Comparison of ENCODE assay signal across 11 mouse cellular contexts in the genomic region with DNA sequence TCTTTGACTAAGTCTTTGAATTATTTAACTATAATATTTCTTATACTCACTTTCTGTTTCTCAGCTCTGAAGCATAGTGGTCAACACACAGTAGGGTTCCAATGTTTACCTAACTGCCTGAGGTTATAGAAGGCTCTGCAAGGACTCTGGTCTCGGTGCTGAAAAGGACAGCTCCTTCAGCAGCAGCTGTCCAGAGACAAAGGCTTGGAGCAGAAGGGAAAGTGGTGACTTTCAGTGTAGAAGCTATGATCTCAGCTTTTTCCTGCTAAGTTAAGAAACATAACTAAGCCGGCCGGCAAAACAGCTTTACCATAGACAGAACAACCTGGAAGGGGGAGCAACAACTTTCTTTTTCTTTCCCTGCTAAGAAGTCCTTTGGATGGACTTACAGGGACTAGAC. TPM values are rescaled to one million over a fixed set of nuclear protein-coding genes. Genes with fewer than 3 reads are reported as not detected.
A peak's percentile ranks its signal among the peaks of the same experiment; 100 is the strongest.
DNase-seq lines count a peak whose midpoint lies in the region; ATAC-seq and TF ChIP-seq lines count a peak whose summit lies in the region.
"Had no signal": no experiment of that assay in that cellular context is flagged by ENCODE, and none has a peak within 500 bp of the region (broad histone marks: within the 10 kb centered on the region; RNA-seq: fewer than 3 reads in every experiment).

No protein-coding gene starts in this region.

- peak; percentile 5 to 48 for DNase-seq in kidney, postnatal 36 days
- peak; percentile 54 for DNase-seq in MEL (ENCODE audit: low read depth, low spot score)
- DNase-seq in ZHBTc4 (ENCODE audit: low read depth, low spot score) = peak; percentile 57
- peak; percentile 73 for DNase-seq in limb, embryonic 14.5 days (ENCODE audit: low spot score)
- no peak for DNase-seq in layer of hippocampus, postnatal 10 days (ENCODE audit: low spot score in 2 of 2)
- no peak for DNase-seq in cerebellum, postnatal 14 days
- DNase-seq: gastrocnemius, adult 2 months had no signal

- H3K4me1 ChIP-seq in kidney, embryonic 15.5 days = peaks cover 13% of the 10 kb centered on the region
- no peaks in the 10 kb centered on the region for H3K4me1 ChIP-seq in MEL (ENCODE audit: control insufficient read depth in 1 of 2, insufficient read depth in 2 of 2, low read length in 2 of 2)
- H3K4me1 ChIP-seq in limb, embryonic 14.5 days (ENCODE audit: control insufficient read depth, insufficient read depth, low read length) = peaks cover 4% of the 10 kb centered on the region; the same call in 1 of the 2 replicates

- no peak for TF ChIP-seq EP300 in MEL (IDR thresholded peaks at IDR 0.05; ENCODE audit: low read depth in 1 of 2, low read length in 2 of 2)

- no peak overlapping the region for H3K4me2 ChIP-seq in kidney, embryonic 15.5 days
- no peak overlapping the region for H3K4me2 ChIP-seq in limb, embryonic 14.5 days (replicated peaks; ENCODE audit: low read depth, low read length, severe bottlenecking)
- H3K4me2 ChIP-seq: hindbrain, embryonic 14.5 days; neural tube, embryonic 12.5 days had no signal

- H3K9me3 ChIP-seq in kidney, embryonic 15.5 days (replicated peaks) = no peaks in the 10 kb centered on the region
- no peaks in the 10 kb centered on the region for H3K9me3 ChIP-seq in MEL (replicated peaks; ENCODE audit: insufficient read depth, low read length)
- no peaks in the 10 kb centered on the region for H3K9me3 ChIP-seq in limb, embryonic 14.5 days (ENCODE audit: control insufficient read depth, low read length)
- H3K9me3 ChIP-seq: neural tube, embryonic 12.5 days had no signal

- peaks cover 31% of the 10 kb centered on the region for H3K27me3 ChIP-seq in kidney, embryonic 15.5 days
- peaks cover 0 to 7% of the 10 kb centered on the region in 2 experiments for H3K27me3 ChIP-seq in MEL (ENCODE audit: control insufficient read depth in 1 of 2, insufficient read depth in 2 of 2, low read length in 2 of 2)
- H3K27me3 ChIP-seq in limb, embryonic 14.5 days (ENCODE audit: control insufficient read depth, insufficient read depth, low read length) = peaks cover 20% of the 10 kb centered on the region

- TF ChIP-seq POLR2A in MEL (IDR thresholded peaks at IDR 0.05; ENCODE audit: control insufficient read depth in 1 of 2, insufficient read depth in 1 of 2, low read depth in 1 of 2, low read length in 2 of 2, poor library complexity in 1 of 2) = no peak
- TF ChIP-seq POLR2A in limb, embryonic 14.5 days (IDR thresholded peaks at IDR 0.05; ENCODE audit: borderline replicate concordance, extremely low read depth, insufficient read depth, insufficient read length) = no peak

- TF ChIP-seq RAD21 in MEL (IDR thresholded peaks at IDR 0.05; ENCODE audit: low read depth, low read length) = no peak

- no peak overlapping the region for H3K27ac ChIP-seq in kidney, embryonic 15.5 days
- H3K27ac ChIP-seq in MEL (ENCODE audit: control insufficient read depth, low read depth, low read length) = no peak overlapping the region
- no peak overlapping the region for H3K27ac ChIP-seq in limb, embryonic 14.5 days (replicated peaks; ENCODE audit: low read depth, low read length)
- H3K27ac ChIP-seq: gastrocnemius, adult 2 months; hindbrain, embryonic 14.5 days; neural tube, embryonic 12.5 days had no signal

- H3K4me3 ChIP-seq in kidney, embryonic 15.5 days (replicated peaks) = no peak overlapping the region
- no peak overlapping the region for H3K4me3 ChIP-seq in MEL (ENCODE audit: control insufficient read depth in 1 of 2, insufficient read depth in 1 of 2, low read depth in 2 of 2, low read length in 2 of 2)
- H3K4me3 ChIP-seq in limb, embryonic 14.5 days (replicated peaks; ENCODE audit: low read length) = no peak overlapping the region
- H3K4me3 ChIP-seq: gastrocnemius, adult 2 months; neural tube, embryonic 12.5 days had no signal

- TF ChIP-seq CTCF in MEL (IDR thresholded peaks at IDR 0.05 in 2 of 3, conservative IDR thresholded peaks at IDR 0.05 in 1 of 3; ENCODE audit: control insufficient read depth in 1 of 3, insufficient read depth in 1 of 3, low read depth in 2 of 3, low read length in 3 of 3, poor library complexity in 1 of 3, severe bottlenecking in 1 of 3) = no peak

- H3K9ac ChIP-seq in kidney, embryonic 15.5 days = no peak overlapping the region
- no peak overlapping the region for H3K9ac ChIP-seq in MEL (ENCODE audit: control insufficient read depth, low read depth, low read length, poor library complexity, severe bottlenecking)
- no peak overlapping the region for H3K9ac ChIP-seq in limb, embryonic 14.5 days (ENCODE audit: low read depth, low read length, severe bottlenecking)
- H3K9ac ChIP-seq: hindbrain, embryonic 14.5 days; neural tube, embryonic 12.5 days had no signal

- 50% methylated on average over 3 of the region's 3 CpGs for WGBS in kidney, embryonic 15.5 days
- WGBS in limb, embryonic 14.5 days = 32% methylated on average over 3 of the region's 3 CpGs

- no peak for ATAC-seq in kidney, embryonic 15.5 days (replicated peaks; ENCODE audit: low FRiP score)
- no peak for ATAC-seq in limb, embryonic 14.5 days (ENCODE audit: low FRiP score, low read depth)
- ATAC-seq: activated CD4-positive, CD25-positive, alpha-beta regulatory T cell, adult 4 months had no signal

- H3K79me2 ChIP-seq in MEL (ENCODE audit: control insufficient read depth, insufficient read depth, low read length, poor library complexity) = no peaks in the 10 kb centered on the region

- H3K36me3 ChIP-seq in kidney, embryonic 15.5 days = no peaks in the 10 kb centered on the region
- H3K36me3 ChIP-seq in MEL (ENCODE audit: control insufficient read depth in 1 of 2, insufficient read depth in 2 of 2, low read length in 2 of 2) = no peaks in the 10 kb centered on the region
- H3K36me3 ChIP-seq in limb, embryonic 14.5 days (ENCODE audit: control insufficient read depth, insufficient read depth, low read length) = no peaks in the 10 kb centered on the region

TF ChIP-seq in MEL, 35 proteins besides CTCF, POLR2A, EP300 and RAD21:
- TF ChIP-seq SIN3A (IDR thresholded peaks at IDR 0.05; ENCODE audit: low read length) (peak; percentile 54; the same call in 1 of the 2 replicates), CHD2 (IDR thresholded peaks at IDR 0.05; ENCODE audit: low read length) (no peak)
TF ChIP-seq in MEL: peak in this region for 1.

RNA-seq across cellular contexts. Expression of a gene that starts 4.8 kb away (rescaled TPM):
- 1.3 and 1.5 TPM in 2 replicates for polyA plus RNA-seq in kidney, embryonic 15.5 days (2015; fragmentation: Nextera tagmentation; extraction: Ambion mirVana)
- total RNA-seq in MEL (2012; rRNA removed) = not detected in 2 replicates
- polyA plus RNA-seq in MEL (2012; ENCODE audit: insufficient read depth in 1 of 2, insufficient read length in 2 of 2, low read depth in 1 of 2, low replicate concordance in 2 of 2, missing spikeins in 1 of 2) = not detected
- 0.83 and 0.87 TPM in 2 replicates for polyA plus RNA-seq in limb, embryonic 14.5 days (2012; rRNA removed)
- polyA plus RNA-seq in limb, embryonic 14.5 days (2014; fragmentation: Nextera tagmentation; extraction: Ambion mirVana) = 1.5 and 1.6 TPM in 2 replicates
- total RNA-seq in layer of hippocampus, postnatal 10 days (2021) = 10 to 100 TPM; 47.4 to 55.0 TPM

Comparison
In these comparisons a context has a peak if more than half of its experiments do, and no peak if none do; other contexts are left out.
1. DNase-seq: peak in kidney, postnatal 36 days (2 of 2), MEL (single experiment), ZHBTc4 (single experiment) and limb, embryonic 14.5 days (single experiment); none in layer of hippocampus, postnatal 10 days (0 of 2) and cerebellum, postnatal 14 days (0 of 2).